Mouse (Mus musculus) adrenal gland (tissue): ENCODE results near the gene Gm16253.

Source experiments
- intact Hi-C: fragments of 180-260 bp; cut with DNase I; formaldehyde crosslinking; loops from one replicate; pipeline ENCODE4 v1.15.1; 2025
- long read RNA-seq, 2 experiments: library from polyadenylated mRNA; unstranded; transcript quantifications; one replicate each; pipeline ENCODE4 v2.0.0; 2020; ENCODE audit warnings: borderline replicate concordance in 1 of 2; ENCODE audit not compliant: insufficient replicate concordance in 1 of 2

Gm16253 gene
- long read RNA-seq, experiment 1: 0 reads
- long read RNA-seq, experiment 2, partial matches to known transcripts: 0 of 10 reads
- long read RNA-seq, experiment 2, other reads (novel, unspliced or antisense): 10 of 10 reads

GRCm38 (mm10) chr3:96576690-96577541 is at the start of gene Gm16253:
TSS of gene Gm16253 (plus strand) at chr3:96576984.
- intact Hi-C loops: no loop called here

GRCm38 (mm10) chr3:96528506-96528905 is 48.3 kb upstream of the Gm16253 start:
- intact Hi-C loops: no loop called here

DNA sequence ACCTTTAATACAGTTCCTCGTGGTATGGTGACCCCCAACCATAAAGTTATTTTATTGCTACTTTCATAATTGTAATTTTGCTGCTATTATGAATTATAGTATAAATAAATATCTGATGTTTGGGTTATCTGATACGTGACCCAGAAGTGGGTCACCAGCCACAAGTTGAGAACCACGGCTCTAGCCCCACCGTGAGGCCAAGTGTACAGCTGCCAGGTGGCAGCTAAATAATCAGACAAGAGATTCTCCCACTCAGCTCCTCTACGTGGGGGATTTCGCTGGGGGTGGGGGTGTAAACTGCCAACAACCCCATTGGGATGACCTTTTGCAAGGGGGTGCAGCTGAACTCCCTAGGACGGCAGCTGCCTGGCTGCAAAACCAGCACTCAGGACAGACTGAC is 44.7 kb upstream of the Gm16253 start:
- intact Hi-C loops: no loop called here

- intact Hi-C loops: no loop called here
Observed at GRCm38 (mm10) chr3:96534300-96534699, 42.5 kb upstream of the Gm16253 start.

DNA sequence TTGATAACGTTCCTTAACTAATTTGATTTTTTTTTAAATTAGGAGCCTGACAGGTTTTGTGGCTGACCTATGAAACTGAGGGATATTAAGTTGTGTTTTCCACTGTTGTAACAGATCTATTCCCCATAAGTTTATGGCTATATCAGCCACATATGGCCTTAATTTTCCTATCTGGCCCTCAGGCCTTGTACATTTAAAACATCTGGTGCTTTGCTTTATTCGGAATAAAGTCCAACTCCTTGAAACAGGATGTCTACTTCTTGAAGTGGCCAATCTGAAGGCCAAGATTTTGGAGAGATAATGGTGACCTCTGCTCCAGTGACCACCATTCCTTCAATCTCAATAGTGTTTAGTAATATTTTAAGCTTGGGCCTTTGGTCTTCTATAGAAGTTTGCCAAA is 37.5 kb upstream of the Gm16253 start:
- intact Hi-C loops: no loop called here

- intact Hi-C loops: loop anchor here (10.0 kb wide), 1 partner anchor 164 kb away; the partner anchor contains the start of gene Nudt17
Observed at GRCm38 (mm10) chr3:96540740-96541139, 36.0 kb upstream of the Gm16253 start.

GRCm38 (mm10) chr3:96541328-96542078 is 35.3 kb upstream of the Gm16253 start:
- intact Hi-C loops: loop anchor here (10.0 kb wide), 1 partner anchor 163 kb away; the partner anchor contains the start of gene Nudt17

DNA sequence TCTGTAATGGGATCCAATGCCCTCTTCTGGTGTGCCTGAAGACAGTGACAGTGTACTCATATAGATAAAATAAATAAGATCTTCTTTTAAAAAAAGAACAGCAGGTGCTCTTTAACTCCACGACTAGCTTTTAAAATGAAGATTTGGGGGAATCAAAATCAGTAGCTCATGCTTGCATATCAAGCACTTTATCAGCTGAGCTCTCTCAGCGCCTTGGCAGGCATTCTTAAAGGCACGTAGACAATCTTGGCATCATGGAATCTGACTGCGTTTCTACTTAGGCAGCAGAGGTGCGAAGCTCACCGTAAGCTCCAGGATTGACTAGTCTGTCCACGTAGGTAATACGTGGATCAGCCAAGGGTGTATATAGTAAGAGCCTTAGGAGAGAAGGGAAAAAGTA is 34.2 kb upstream of the Gm16253 start:
- intact Hi-C loops: loop anchor here (10.0 kb wide), 1 partner anchor 162 kb away; the partner anchor contains the start of gene Nudt17

DNA sequence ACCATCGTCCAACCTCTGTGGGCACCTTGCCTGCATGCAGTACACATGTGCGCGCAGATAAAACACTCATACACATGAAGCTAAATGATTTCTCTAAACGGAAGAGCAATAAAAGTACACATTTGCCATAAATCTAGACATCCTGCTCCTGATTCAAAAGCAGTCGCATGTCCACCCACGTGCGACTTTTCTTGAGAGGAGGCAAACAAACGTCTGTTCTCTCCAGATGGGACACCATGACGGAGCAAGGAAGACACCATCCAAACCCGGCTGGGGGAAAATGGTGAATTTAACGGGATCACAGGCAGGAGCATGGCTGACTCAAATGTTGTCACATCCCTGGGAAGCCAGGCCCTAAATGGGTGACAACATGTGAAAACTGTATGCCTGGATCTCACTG is 33.4 kb upstream of the Gm16253 start:
- intact Hi-C loops: loop anchor here (10.0 kb wide), 1 partner anchor 161 kb away; the partner anchor contains the start of gene Nudt17

- intact Hi-C loops: loop anchor here (2.0 to 10.0 kb wide), 2 partner anchors 93 to 159 kb away; partner anchors contain the start of gene Nudt17
Observed at GRCm38 (mm10) chr3:96545565-96545964, 31.2 kb upstream of the Gm16253 start.

GRCm38 (mm10) chr3:96546880-96547279 is 29.9 kb upstream of the Gm16253 start:
- intact Hi-C loops: loop anchor here (10.0 kb wide), 1 partner anchor 158 kb away; the partner anchor contains the start of gene Nudt17

DNA sequence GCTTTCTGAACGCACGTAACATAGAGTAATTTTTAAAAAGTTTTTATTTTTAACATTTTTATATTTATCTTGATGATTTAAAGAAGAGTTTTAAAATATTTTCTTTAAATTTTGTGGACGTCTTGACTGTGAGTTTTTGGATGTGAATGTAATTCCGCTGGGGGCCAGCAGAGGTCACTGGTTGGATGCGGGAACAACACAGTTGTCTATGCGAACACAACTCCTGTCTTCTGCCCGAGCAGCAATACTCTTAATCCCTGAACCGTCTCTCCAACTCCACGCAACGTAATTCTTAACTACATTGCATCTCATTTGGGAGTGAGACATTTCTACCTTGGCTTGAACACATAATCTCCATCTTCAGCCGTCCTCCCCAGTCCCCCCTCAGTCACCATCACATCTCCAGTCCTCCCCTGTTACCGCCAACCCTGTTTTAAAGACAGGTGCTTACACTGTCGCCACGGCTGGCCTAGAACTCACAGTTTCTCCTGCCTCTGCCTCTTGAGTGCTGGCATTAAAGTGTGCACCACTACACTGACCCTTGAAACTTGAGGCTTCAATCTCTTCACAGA is 29.3 kb upstream of the Gm16253 start:
- intact Hi-C loops: loop anchor here (10.0 kb wide), 1 partner anchor 157 kb away; the partner anchor contains the start of gene Nudt17

DNA sequence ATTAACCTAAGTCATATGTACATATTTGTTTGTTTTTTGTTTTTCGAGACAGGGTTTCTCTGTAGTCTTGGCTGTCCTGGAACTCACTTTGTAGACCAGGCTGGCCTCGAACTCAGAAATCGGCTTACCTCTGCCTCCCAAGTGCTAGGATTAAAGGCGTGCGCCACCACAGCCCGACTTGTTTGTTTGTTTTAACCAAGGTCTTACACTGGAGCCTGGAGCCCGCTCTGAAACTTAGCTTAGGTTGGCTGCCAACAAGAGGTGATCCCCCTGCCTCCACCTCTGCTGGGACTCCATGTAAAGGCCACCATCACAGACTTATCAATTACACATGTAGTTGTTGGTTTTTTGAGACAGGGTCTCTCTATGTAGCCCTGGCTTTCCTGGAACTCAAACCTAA is 28.0 kb upstream of the Gm16253 start:
- intact Hi-C loops: loop anchor here (2.0 to 10.0 kb wide), 2 partner anchors 32 to 156 kb away; partner anchors contain the start of gene Nudt17

GRCm38 (mm10) chr3:96549346-96549745 is 27.4 kb upstream of the Gm16253 start:
- intact Hi-C loops: loop anchor here (2.0 to 10.0 kb wide), 2 partner anchors 31 to 155 kb away; partner anchors contain the start of gene Nudt17

- intact Hi-C loops: no loop called here
Observed at GRCm38 (mm10) chr3:96551203-96551602, 25.6 kb upstream of the Gm16253 start.

- intact Hi-C loops: no loop called here
Observed at GRCm38 (mm10) chr3:96551890-96552289, 24.9 kb upstream of the Gm16253 start.

GRCm38 (mm10) chr3:96553601-96554000 is 23.2 kb upstream of the Gm16253 start:
- intact Hi-C loops: no loop called here

- intact Hi-C loops: no loop called here
Observed at GRCm38 (mm10) chr3:96554251-96554650, 22.5 kb upstream of the Gm16253 start.

DNA sequence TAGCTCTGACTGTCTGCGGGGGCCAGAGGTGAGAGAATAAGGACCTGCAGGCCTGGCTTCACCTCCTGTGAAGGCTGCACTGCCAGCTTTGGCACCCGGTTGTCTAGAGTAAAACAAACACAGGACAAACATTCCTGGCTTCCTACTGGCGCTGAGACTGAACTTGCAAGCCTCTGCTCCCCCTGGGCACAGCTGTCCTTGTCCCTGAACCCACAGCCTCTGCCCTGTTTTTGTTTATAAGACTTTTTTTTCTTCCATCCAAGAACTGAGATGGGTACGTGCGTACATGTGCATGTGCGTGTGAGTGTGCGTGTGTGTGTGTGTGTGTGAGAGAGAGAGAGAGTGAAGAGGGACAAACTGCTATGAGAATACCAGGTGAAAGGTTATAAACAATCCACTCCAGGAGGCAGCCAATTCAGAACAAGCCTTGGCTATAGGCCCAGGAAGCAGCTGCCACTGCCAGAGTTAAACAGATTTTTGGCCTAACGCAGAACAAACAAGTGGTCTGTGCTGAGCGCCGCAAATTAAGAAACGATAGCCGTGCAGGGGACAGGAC is 21.7 kb upstream of the Gm16253 start:
- intact Hi-C loops: no loop called here

GRCm38 (mm10) chr3:96555999-96556614 is 20.7 kb upstream of the Gm16253 start:
- intact Hi-C loops: no loop called here
